Comparison of ENCODE assay signal across 1 mouse cellular context in the genomic region with DNA sequence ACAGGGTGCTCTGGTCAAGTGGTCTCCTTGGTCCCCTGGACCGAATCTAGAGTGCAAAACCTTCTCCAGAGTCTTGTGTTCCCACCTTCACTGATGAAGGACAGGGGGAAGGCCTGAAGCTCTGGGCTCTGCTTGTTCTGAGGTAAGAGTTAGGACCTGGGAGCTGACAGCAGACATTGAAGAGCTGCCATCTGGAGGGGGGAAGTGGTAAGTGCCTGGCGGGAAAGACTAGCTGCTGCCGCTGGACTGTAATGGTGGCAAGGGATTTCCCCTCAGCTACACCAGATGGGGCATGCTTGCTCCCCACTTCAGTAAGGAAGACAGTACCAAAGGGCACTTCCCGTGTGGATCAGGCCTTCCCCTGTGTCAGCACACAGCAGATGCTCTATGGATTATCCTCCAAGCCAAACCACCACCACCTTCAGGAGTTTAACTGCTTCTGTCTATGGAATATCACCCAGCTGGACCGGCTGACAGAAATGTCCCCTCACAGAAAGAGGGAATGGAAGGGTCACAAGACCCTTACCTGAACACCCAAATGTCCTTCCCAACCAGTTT.
TF ChIP-seq lines count a peak whose summit lies in the region.

No protein-coding gene starts in this region.

TF ChIP-seq in CH12.LX, 34 proteins besides CTCF, POLR2A, EP300 and RAD21 (continued from another document):
- TF ChIP-seq BHLHE40 (IDR thresholded peaks at IDR 0.05; ENCODE audit: low read depth, low read length) (no peak; the same call in 1 of the 2 replicates), ZMIZ1 (IDR thresholded peaks at IDR 0.05; ENCODE audit: low read depth, low read length) (no peak), HCFC1 (IDR thresholded peaks at IDR 0.05; ENCODE audit: low read depth, low read length) (peak; percentile 48; the same call in 1 of the 2 replicates), ELF1 (IDR thresholded peaks at IDR 0.05; ENCODE audit: low read depth, low read length) (peak; percentile 68), JUN (IDR thresholded peaks at IDR 0.05; ENCODE audit: insufficient read depth, low read depth, low read length) (no peak), MXI1 (IDR thresholded peaks at IDR 0.05; ENCODE audit: low read depth, low read length) (no peak), POLR2AphosphoS2 (IDR thresholded peaks at IDR 0.05; ENCODE audit: low read depth, low read length) (no peak), JUND (conservative IDR thresholded peaks at IDR 0.05; ENCODE audit: low read depth, low read length) (no peak), ETS1 (conservative IDR thresholded peaks at IDR 0.05; ENCODE audit: low read depth, low read length) (no peak), ZC3H11A (IDR thresholded peaks at IDR 0.05; ENCODE audit: low read depth, low read length) (peak; percentile 65; the same call in 1 of the 2 replicates), USF1 (IDR thresholded peaks at IDR 0.05; ENCODE audit: low read depth, low read length) (no peak), KAT2A (IDR thresholded peaks at IDR 0.05; ENCODE audit: insufficient replicate concordance, low read length) (no peak), SIN3A (IDR thresholded peaks at IDR 0.05; ENCODE audit: low read length) (no peak), IRF4 (IDR thresholded peaks at IDR 0.05; ENCODE audit: low read depth, low read length) (peak; percentile 57), NELFE (IDR thresholded peaks at IDR 0.05; ENCODE audit: low read depth, low read length) (peak; percentile 34; the same call in 1 of the 2 replicates), E2F4 (IDR thresholded peaks at IDR 0.05; ENCODE audit: insufficient replicate concordance, low read depth, low read length) (peak; percentile 100), NRF1 (IDR thresholded peaks at IDR 0.05; ENCODE audit: low read depth, low read length) (no peak), MEF2A (IDR thresholded peaks at IDR 0.05; ENCODE audit: borderline replicate concordance, low read depth, low read length) (peak; percentile 61; the same call in 1 of the 2 replicates), SMC3 (IDR thresholded peaks at IDR 0.05; ENCODE audit: low read depth, low read length) (peak; percentile 95), MAFK (IDR thresholded peaks at IDR 0.05; ENCODE audit: insufficient replicate concordance, low read length) (no peak), UBTF (IDR thresholded peaks at IDR 0.05; ENCODE audit: low read depth, low read length) (no peak), MYC (IDR thresholded peaks at IDR 0.05; ENCODE audit: low read depth, low read length) (peak; percentile 34; the same call in 1 of the 2 replicates), MAX (IDR thresholded peaks at IDR 0.05; ENCODE audit: low read length) (peak; percentile 65; the same call in 1 of the 2 replicates), USF2 (conservative IDR thresholded peaks at IDR 0.05; ENCODE audit: low read depth, low read length) (no peak), TBP (conservative IDR thresholded peaks at IDR 0.05; ENCODE audit: low read depth, low read length) (no peak), GABPA (IDR thresholded peaks at IDR 0.05; ENCODE audit: insufficient replicate concordance, low read depth, low read length) (no peak), ZKSCAN1 (IDR thresholded peaks at IDR 0.05; ENCODE audit: borderline replicate concordance, low read depth, low read length) (no peak), CHD2 (IDR thresholded peaks at IDR 0.05; ENCODE audit: low read length) (no peak), MAZ (IDR thresholded peaks at IDR 0.05; ENCODE audit: low read depth, low read length) (no peak), CHD1 (IDR thresholded peaks at IDR 0.05; ENCODE audit: low read depth, low read length) (no peak)
TF ChIP-seq in CH12.LX: peak in this region for 11.
